Mouse (Mus musculus): ENCODE measurements around the gene Pdcl2. TPM values are rescaled to one million over a fixed set of nuclear protein-coding genes. Genes with fewer than 3 reads are reported as not detected.

The Pdcl2 gene
- not detected in 2 replicates for polyA plus RNA-seq (2012; rRNA removed)

GRCm38 (mm10) chr5:76330953-76331352, at the start of gene Pdcl2:
Gene Pdcl2 (minus strand): TSS chr5:76331156.

GRCm38 (mm10) chr5:76363453-76364104, 32.6 kb upstream of the Pdcl2 start, which contains the start of gene Nmu:
Gene Nmu (minus strand): TSS chr5:76363788.

GRCm38 (mm10) chr5:76304452-76305341, 26.3 kb downstream of the Pdcl2 start, which contains the start of gene Clock:
Gene Clock (minus strand): TSS chr5:76304792.

Other genes starting within 250 kb of the Pdcl2 start
- 13.7 and 14.1 TPM in 2 replicates for gene Srd5a3, start 190.9 kb downstream of the Pdcl2 start, polyA plus RNA-seq (2012; rRNA removed)
- 24.2 and 24.7 TPM in 2 replicates for gene Tmem165, start 147.3 kb downstream of the Pdcl2 start, polyA plus RNA-seq (2012; rRNA removed)
- 2.7 TPM in 2 replicates for gene Clock, start 26.4 kb downstream of the Pdcl2 start, polyA plus RNA-seq (2012; rRNA removed)
- gene Nmu, start 32.6 kb upstream of the Pdcl2 start, polyA plus RNA-seq (2012; rRNA removed) = not detected in 2 replicates
- gene Gm7271, start 152.9 kb upstream of the Pdcl2 start, polyA plus RNA-seq (2012; rRNA removed) = not detected in 2 replicates
- gene Exoc1, start 198.2 kb upstream of the Pdcl2 start, polyA plus RNA-seq (2012; rRNA removed) = 10.9 and 12.1 TPM in 2 replicates